Mouse (Mus musculus): ENCODE results near the gene Sec24d. TPM values are rescaled to one million over a fixed set of nuclear protein-coding genes. Genes with fewer than 3 reads are reported as not detected.

Sec24d gene
- polyA plus RNA-seq, 1 experiment from 2014 or later, result 19.3 TPM

- ATAC-seq (replicated peaks), result no peak
- Histone ChIP-seq H3K27ac (replicated peaks) (no peak overlapping the region), H3K27me3 (no peaks in the 10 kb centered on the region), H3K36me3 (peaks cover 3% of the 10 kb centered on the region; the same call in 1 of the 2 replicates), H3K4me1 (peaks cover 12% of the 10 kb centered on the region), H3K4me3 (no peak overlapping the region), H3K4me2 (replicated peaks) (no peak overlapping the region), H3K9ac (replicated peaks) (no peak overlapping the region), H3K9me3 (no peaks in the 10 kb centered on the region)
- WGBS, result 94% methylated on average over 2 of the region's 2 CpGs
Observed at GRCm38 (mm10) chr3:123301521-123301920, 34.3 kb downstream of the Sec24d start.

GRCm38 (mm10) chr3:123305611-123306010 is 38.4 kb downstream of the Sec24d start:
- no peak overlapping the region for H3K27ac ChIP-seq (replicated peaks)
- 94% methylated on average over 15 of the region's 15 CpGs for whole genome bisulfite sequencing

GRCm38 (mm10) chr3:123307446-123307845 is 40.2 kb downstream of the Sec24d start:
- no peak overlapping the region for H3K9ac ChIP-seq (replicated peaks)
- no peaks in the 10 kb centered on the region for H3K27me3 ChIP-seq
- no peaks in the 10 kb centered on the region for H3K4me1 ChIP-seq
- no peak overlapping the region for H3K4me3 ChIP-seq
- no peak overlapping the region for H3K27ac ChIP-seq (replicated peaks)
- WGBS, result 96% methylated on average over 6 of the region's 6 CpGs
- ATAC-seq (replicated peaks), result no peak
- no peaks in the 10 kb centered on the region for H3K9me3 ChIP-seq
- no peak overlapping the region for H3K4me2 ChIP-seq (replicated peaks)
- H3K36me3 ChIP-seq, result peaks cover 3% of the 10 kb centered on the region; the same call in 1 of the 2 replicates

More at GRCm38 (mm10) chr3:123305611-123306010, 38.4 kb downstream of the Sec24d start:
- no peak for ATAC-seq (replicated peaks)
- H3K4me3 ChIP-seq, result no peak overlapping the region
- no peaks in the 10 kb centered on the region for H3K4me1 ChIP-seq
- H3K36me3 ChIP-seq, result peaks cover 3% of the 10 kb centered on the region; the same call in 1 of the 2 replicates
- no peak overlapping the region for H3K9ac ChIP-seq (replicated peaks)
- H3K27me3 ChIP-seq, result no peaks in the 10 kb centered on the region
- no peaks in the 10 kb centered on the region for H3K9me3 ChIP-seq
- H3K4me2 ChIP-seq (replicated peaks), result no peak overlapping the region

DNA sequence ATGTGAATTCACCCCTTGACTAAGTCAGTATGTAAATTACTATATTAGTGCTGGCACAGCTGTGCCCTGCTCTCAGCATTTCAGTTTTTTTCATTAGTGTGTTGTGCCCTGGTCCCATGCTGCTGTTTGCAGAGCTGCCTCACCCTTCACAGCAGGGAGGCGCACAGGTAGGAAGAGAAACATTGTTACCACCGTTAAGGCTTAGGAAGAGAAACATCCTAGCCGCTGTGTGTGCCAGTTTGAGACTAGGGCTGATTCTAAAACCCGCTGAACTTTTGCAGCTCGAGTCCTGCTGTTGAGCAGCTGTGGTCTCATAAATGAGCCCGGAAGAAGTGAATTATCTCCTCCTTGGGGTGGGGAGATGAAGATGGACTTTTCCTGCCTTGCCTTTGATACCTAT is 41.9 kb downstream of the Sec24d start:
- Histone ChIP-seq H3K9me3 (no peaks in the 10 kb centered on the region), H3K4me2 (replicated peaks) (no peak overlapping the region), H3K36me3 (no peaks in the 10 kb centered on the region), H3K9ac (replicated peaks) (no peak overlapping the region), H3K4me1 (no peaks in the 10 kb centered on the region), H3K27me3 (no peaks in the 10 kb centered on the region), H3K27ac (replicated peaks) (no peak overlapping the region), H3K4me3 (no peak overlapping the region)
- 78% methylated on average over 6 of the region's 6 CpGs for WGBS
- ATAC-seq (replicated peaks), result no peak

DNA sequence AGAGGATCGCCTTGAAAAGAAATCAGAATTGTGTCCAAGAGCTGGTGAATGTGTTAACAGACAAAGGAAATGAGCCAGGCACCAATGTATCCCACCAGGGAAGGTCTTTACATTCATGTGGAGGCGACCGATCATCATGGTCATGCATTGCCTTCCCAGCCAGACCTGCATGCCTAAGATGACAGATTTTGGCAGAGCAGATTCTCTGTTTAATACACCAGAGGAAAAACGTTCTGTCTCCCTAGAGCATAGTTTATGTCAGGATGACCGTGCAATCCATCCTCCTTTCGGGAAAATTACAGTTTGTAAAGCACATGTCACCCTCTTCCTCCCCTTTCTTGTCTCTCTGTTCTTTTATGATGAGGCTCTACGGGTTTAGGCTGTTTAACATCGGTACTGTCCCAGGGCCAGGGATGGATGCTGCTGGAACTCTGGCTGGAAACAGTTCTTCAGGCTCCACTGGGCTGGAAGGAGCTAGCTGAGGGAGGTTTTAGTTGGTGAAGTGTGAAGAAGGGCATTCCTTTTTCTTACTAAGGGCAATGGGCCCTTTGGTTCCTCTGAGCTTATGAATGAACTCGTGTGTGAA is 45.3 kb downstream of the Sec24d start:
- ATAC-seq (replicated peaks), result no peak
- Histone ChIP-seq H3K4me1 (no peaks in the 10 kb centered on the region), H3K9ac (replicated peaks) (no peak overlapping the region), H3K27ac (replicated peaks) (no peak overlapping the region), H3K27me3 (no peaks in the 10 kb centered on the region), H3K9me3 (no peaks in the 10 kb centered on the region), H3K4me3 (no peak overlapping the region), H3K4me2 (replicated peaks) (no peak overlapping the region), H3K36me3 (no peaks in the 10 kb centered on the region)
- WGBS, result 84% methylated on average over 9 of the region's 9 CpGs

DNA sequence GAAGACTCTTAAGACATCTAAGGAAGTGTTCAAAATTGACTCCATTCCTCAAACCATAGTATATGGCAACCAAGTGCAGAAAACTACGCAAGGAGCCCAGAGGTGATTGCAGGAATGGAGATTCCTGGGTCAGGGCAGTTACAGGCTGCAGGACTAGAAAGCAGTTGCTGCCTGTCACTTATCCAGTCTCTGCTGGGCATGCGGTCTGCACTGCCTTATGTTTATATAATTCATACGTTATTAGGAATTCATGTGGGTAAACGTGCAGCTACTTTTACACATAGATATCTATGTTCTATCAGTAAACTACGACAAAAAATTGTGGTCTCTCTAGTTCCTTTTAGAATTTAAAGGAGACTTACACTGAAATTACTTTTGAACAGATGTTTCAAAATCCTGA is 46.2 kb downstream of the Sec24d start:
- Histone ChIP-seq H3K4me1 (no peaks in the 10 kb centered on the region), H3K36me3 (no peaks in the 10 kb centered on the region), H3K4me3 (no peak overlapping the region), H3K4me2 (replicated peaks) (no peak overlapping the region), H3K27me3 (no peaks in the 10 kb centered on the region), H3K9me3 (no peaks in the 10 kb centered on the region), H3K27ac (replicated peaks) (no peak overlapping the region), H3K9ac (replicated peaks) (no peak overlapping the region)
- ATAC-seq (replicated peaks), result no peak
- WGBS, result 82% methylated on average over 5 of the region's 5 CpGs

DNA sequence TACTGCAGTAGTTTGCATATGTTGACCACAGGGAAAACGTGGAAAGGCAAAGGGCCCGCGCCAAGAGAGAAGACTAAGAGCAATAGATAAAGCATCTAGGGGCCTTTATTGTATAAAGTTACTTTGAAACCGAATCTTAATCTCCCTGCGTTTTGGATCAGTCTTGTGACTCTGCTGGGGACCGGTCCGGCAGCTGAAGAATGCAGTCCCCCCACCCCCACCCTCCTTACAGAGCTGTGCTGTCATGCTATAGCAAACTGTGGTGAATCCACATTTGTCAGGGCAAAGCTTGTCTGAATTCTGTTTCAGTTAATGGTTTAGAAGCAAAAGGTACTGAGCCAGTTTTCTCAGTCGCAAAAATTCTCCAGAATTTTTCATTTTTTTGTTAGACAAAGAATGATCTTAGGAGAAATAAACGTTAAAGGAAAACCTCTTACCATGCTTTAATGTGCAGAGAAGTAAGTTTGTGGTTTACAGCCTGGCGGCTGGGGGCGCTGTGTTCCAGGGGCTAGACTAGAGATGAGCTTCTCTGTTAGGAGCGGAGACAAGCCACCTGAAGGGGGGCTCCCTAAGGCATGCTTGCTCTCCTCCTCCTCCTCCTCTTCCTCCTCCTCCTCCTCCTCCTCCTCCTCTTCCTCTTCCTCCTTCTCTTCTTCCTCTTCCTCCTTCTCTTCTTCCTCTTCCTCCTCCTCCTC is 46.8 kb downstream of the Sec24d start:
- no peak overlapping the region for H3K27ac ChIP-seq (replicated peaks)
- no peak for ATAC-seq (replicated peaks)
- H3K4me1 ChIP-seq, result no peaks in the 10 kb centered on the region
- H3K4me2 ChIP-seq (replicated peaks), result no peak overlapping the region
- no peak overlapping the region for H3K9ac ChIP-seq (replicated peaks)
- H3K36me3 ChIP-seq, result no peaks in the 10 kb centered on the region
- no peak overlapping the region for H3K4me3 ChIP-seq
- no peaks in the 10 kb centered on the region for H3K9me3 ChIP-seq
- no peaks in the 10 kb centered on the region for H3K27me3 ChIP-seq
- WGBS, result 26% methylated on average over 12 of the region's 12 CpGs

DNA sequence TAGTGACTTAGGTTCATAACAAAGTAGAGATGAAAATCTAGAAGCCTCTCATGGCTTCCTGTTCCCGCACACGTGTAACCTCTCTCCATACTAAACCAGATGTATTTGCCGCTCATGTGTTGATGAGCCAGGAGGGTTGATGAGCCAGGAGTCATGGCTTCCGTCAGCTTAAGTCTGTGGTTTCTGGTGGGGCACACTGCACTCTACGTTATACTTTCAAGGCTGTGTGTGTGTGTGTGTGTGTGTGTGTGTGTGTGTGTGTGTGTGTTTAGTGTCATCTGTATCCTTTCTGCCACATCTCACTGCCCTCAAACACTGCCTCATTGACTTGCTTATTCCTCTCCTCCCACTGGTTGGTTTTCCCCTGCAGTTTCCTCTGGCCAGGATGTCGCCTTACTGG is 48.8 kb downstream of the Sec24d start:
- no peak overlapping the region for H3K9ac ChIP-seq (replicated peaks)
- H3K9me3 ChIP-seq, result no peaks in the 10 kb centered on the region
- H3K4me2 ChIP-seq (replicated peaks), result no peak overlapping the region
- no peak for ATAC-seq (replicated peaks)
- no peaks in the 10 kb centered on the region for H3K36me3 ChIP-seq
- no peak overlapping the region for H3K4me3 ChIP-seq
- 86% methylated on average over 6 of the region's 6 CpGs for WGBS
- H3K27ac ChIP-seq (replicated peaks), result no peak overlapping the region
- H3K4me1 ChIP-seq, result no peaks in the 10 kb centered on the region
- no peaks in the 10 kb centered on the region for H3K27me3 ChIP-seq

- Histone ChIP-seq H3K4me2 (replicated peaks) (no peak overlapping the region), H3K27me3 (no peaks in the 10 kb centered on the region), H3K4me1 (no peaks in the 10 kb centered on the region), H3K4me3 (no peak overlapping the region), H3K36me3 (no peaks in the 10 kb centered on the region), H3K9ac (replicated peaks) (no peak overlapping the region), H3K9me3 (no peaks in the 10 kb centered on the region), H3K27ac (replicated peaks) (no peak overlapping the region)
- ATAC-seq (replicated peaks), result no peak
- WGBS, result 87% methylated on average over 9 of the region's 9 CpGs
Observed at GRCm38 (mm10) chr3:123317081-123317480, 49.8 kb downstream of the Sec24d start.

DNA sequence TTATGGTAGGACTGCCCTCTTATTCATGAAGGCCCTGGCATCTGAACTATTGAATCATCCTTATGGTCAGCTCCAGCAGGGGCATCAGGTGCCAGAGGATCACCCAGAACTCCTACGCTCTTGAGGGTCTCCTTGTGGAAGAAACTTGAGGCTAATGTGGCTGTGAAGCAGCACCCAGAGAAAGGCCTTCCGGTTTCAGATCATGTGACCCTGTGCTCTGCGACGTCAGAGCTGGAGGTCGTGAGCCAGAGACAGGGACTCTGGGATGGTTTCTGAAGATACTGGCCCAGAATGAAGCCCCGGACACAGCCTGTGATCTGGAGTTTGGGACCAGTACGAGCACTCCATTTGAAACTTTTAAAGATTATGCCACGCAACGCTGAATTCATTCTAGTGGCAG is 53.1 kb downstream of the Sec24d start:
- 83% methylated on average over 9 of the region's 9 CpGs for WGBS
- Histone ChIP-seq H3K9me3 (no peaks in the 10 kb centered on the region), H3K4me2 (replicated peaks) (no peak overlapping the region), H3K27me3 (no peaks in the 10 kb centered on the region), H3K4me3 (no peak overlapping the region), H3K27ac (replicated peaks) (no peak overlapping the region), H3K36me3 (no peaks in the 10 kb centered on the region), H3K4me1 (no peaks in the 10 kb centered on the region), H3K9ac (replicated peaks) (no peak overlapping the region)
- ATAC-seq (replicated peaks), result no peak

DNA sequence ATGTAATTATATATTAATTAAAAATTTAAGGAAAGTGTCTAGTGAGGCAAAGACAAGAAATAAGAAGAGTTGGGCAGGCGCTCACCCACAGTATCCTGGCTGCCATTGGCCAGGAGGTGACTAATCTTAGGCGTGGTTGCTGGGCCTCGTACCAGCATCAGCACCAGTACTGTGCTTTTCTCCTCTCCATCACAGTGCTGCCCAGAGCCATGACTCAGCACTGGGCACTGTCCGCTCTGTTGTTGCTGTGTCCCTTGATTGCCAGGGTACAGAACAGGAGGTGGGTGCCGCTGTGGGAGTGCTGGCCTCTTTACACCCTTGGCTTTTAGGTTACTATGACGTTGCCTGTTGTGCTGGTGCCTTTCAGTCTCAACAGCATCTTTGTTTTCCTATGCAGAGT is 54.4 kb downstream of the Sec24d start:
- Histone ChIP-seq H3K27ac (replicated peaks) (no peak overlapping the region), H3K4me2 (replicated peaks) (no peak overlapping the region), H3K4me3 (no peak overlapping the region), H3K36me3 (no peaks in the 10 kb centered on the region), H3K9me3 (no peaks in the 10 kb centered on the region), H3K4me1 (no peaks in the 10 kb centered on the region), H3K27me3 (no peaks in the 10 kb centered on the region), H3K9ac (replicated peaks) (no peak overlapping the region)
- 86% methylated on average over 6 of the region's 6 CpGs for WGBS
- peak; percentile 68; the same call in 1 of the 2 replicates for ATAC-seq (replicated peaks)

GRCm38 (mm10) chr3:123322147-123322546 is 54.9 kb downstream of the Sec24d start:
- no peaks in the 10 kb centered on the region for H3K27me3 ChIP-seq
- 26% methylated on average over 1 of the region's 1 CpGs for WGBS
- H3K36me3 ChIP-seq, result no peaks in the 10 kb centered on the region
- H3K9me3 ChIP-seq, result no peaks in the 10 kb centered on the region
- no peak overlapping the region for H3K4me3 ChIP-seq
- no peaks in the 10 kb centered on the region for H3K4me1 ChIP-seq
- H3K9ac ChIP-seq (replicated peaks), result no peak overlapping the region
- no peak overlapping the region for H3K4me2 ChIP-seq (replicated peaks)
- H3K27ac ChIP-seq (replicated peaks), result no peak overlapping the region
- 0 out of 2 replicates have a peak, but pooled peaks have one; percentile 21 for ATAC-seq (replicated peaks)

GRCm38 (mm10) chr3:123324326-123324725 is 57.1 kb downstream of the Sec24d start:
- no peak overlapping the region for H3K4me3 ChIP-seq
- no peaks in the 10 kb centered on the region for H3K9me3 ChIP-seq
- no peaks in the 10 kb centered on the region for H3K27me3 ChIP-seq
- no peaks in the 10 kb centered on the region for H3K36me3 ChIP-seq
- no peak overlapping the region for H3K27ac ChIP-seq (replicated peaks)
- ATAC-seq (replicated peaks), result no peak
- 80% methylated on average over 4 of the region's 4 CpGs for WGBS
- no peak overlapping the region for H3K9ac ChIP-seq (replicated peaks)
- no peak overlapping the region for H3K4me2 ChIP-seq (replicated peaks)
- 0 out of 2 replicates have a peak, but pooled peaks cover 2% of the 10 kb centered on the region for H3K4me1 ChIP-seq

Data from forebrain, embryonic 15.5 days (tissue).